Mouse (Mus musculus) hindlimb bud, embryonic 11.5 days (tissue): ENCODE results near the gene Dyrk1b.
"Not testable (repeated sequence)": the region's sequence is repeated elsewhere in the genome, so short reads cannot be mapped to it uniquely, and the experiment has no call there.

Experiments used
- DNase-seq: peaks from one replicate; pipeline ENCODE4 v3.0.0-alpha.2; 2012; ENCODE audit warnings: low read depth, low spot score; ENCODE audit errors: extremely low spot score

The Dyrk1b gene

GRCm38 (mm10) chr7:28179228-28179627, at the start of gene Dyrk1b:
Gene Dyrk1b (plus strand): TSS chr7:28179469.
- DNase-seq: peak; percentile 93

GRCm38 (mm10) chr7:28137613-28138012, 41.7 kb upstream of the Dyrk1b start:
- no peak for DNase-seq

DNA sequence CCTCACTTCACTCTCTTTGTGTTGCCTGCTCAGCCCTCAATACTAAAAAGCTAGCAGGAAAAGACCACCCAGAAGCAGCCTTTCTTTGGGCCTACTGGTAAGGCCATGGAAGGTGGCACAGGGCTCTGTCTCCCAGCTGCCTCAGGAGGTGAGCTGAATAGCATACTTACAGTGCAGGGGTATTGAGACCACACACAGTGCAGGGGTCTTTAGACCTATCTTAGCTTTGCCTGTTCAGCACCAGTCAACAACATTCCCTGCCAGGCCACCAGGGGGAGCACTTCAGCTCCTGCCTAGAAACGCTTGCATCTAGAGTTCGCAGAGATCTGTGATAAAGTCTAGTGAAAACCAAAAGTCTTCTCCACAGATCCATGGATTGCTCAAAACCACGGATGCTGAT, 31.0 kb upstream of the Dyrk1b start:
- peak; percentile 64 for DNase-seq

GRCm38 (mm10) chr7:28149841-28150240, 29.4 kb upstream of the Dyrk1b start:
- DNase-seq: no peak

GRCm38 (mm10) chr7:28151584-28152221, 27.6 kb upstream of the Dyrk1b start:
- DNase-seq: no peak

- not testable (repeated sequence) for DNase-seq
These were observed 25.7 kb upstream of the Dyrk1b start for GRCm38 (mm10) chr7:28153595-28153994.

- DNase-seq: no peak
These were observed 20.0 kb upstream of the Dyrk1b start for GRCm38 (mm10) chr7:28159292-28159691.

DNA sequence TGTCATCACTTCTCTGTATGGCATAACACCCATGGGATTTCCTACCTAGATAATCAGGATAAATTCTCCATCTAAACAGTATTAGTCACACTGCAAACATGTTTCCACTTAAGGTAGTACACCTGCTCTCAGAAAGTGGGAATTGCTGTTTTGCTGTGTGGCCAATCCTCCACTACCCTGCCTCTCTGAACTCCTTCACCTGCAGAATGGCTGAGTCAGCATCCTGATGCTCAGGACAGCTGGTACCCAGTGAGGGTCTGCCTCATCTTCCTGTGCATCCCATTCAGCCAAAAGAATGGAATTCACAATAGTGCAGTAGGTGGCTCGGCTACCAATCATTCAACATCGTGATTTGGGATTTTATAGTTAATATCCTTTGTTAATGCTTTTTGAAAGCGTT, 19.4 kb upstream of the Dyrk1b start:
- DNase-seq: no peak

DNA sequence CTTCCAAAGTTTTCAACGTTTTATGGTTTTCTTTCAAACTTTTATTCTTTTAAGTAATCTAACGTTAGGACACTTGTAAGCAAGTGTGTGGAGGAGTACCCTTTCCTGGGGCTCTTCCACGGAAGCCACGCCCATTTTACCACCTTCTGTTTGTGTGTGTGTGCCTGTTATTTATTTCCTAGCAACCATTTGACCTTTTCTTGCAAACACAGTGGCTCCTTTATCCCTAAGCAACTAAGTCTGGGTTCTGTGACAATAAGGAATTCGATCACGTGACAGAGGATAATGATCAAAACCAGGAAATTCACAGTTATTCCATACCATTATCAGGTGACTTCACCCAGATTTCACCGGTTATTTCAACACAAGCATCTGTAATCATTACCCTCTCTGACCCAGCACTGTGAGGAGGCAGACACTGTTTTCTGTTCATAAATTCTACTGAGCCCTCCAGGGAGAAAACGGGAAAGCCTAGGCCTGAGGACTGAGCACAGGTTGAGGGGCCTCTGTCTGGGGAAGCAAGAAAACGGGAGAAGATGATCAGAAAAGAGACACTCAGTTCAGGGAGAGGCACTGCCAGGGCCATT, 18.0 kb upstream of the Dyrk1b start:
- DNase-seq: no peak

DNA sequence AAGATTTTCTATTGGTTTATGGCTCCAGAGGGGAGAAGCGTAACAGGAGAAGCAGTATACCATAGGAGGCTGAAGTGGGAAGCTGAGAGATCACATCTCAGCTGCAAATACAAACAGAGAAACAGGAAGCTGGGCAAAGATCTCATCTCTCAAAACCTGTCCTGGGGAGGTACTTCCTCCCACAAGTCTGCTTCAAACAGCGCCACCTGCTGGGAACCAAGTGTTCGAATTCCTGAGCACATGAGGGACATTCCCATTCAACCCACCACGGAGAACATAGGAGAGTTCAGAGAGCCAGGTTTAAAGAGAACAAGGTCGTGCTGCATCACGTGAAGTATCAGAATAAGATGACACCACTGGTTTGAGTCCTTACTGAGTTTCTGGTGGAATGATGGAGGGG, 13.9 kb upstream of the Dyrk1b start:
- DNase-seq: no peak

GRCm38 (mm10) chr7:28168320-28169115, 10.8 kb upstream of the Dyrk1b start:
- peak; percentile 39 for DNase-seq

DNA sequence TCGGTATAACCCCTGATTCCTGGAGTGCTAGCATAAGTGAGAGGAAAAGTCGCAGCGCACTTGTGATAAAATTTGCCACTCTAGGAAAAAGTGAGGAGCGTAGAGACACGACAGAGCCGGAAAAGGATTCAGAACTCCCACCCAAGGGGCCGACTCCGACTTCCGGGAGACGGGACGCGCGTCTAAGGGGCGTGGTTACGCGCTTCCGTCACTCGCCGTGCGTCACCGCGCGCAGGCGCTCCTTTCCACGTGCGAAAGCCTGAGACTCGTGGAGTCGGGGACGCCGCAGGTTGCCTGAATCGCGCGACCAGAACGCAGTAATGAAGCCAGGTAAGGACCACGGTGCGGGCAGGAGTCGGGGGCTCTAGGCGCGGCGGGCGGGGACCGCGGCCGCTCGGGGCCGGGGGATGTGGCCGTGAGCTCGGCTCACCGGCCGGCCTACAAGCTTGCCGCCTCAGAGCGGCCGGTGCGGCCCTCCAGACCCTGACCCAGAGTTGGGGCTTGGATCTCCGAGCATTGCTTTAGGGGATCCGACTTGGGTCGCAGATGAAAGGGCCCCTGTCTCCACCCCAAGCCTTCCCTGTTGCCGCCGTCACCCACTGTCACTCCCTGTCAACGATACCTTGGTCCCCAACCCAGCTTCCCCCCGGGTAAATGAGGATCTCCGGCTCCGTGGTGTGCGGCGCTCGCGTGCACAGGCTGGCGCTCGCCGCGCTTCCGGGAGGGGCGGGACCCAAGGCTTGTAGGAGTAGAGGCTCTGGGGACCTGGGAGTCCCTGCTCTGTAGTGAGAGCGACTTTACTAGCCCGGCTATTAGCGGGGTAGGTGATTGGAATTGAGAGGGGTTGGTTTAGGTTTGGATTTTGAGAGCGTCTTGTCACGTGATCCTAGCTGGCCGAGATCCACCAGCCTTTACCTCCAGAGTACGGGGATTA, 9.5 kb upstream of the Dyrk1b start, which contains the start of gene Fbl:
Gene Fbl (plus strand): TSS at position 222 of the 934 bp plus-strand sequence.
- DNase-seq: peak; percentile 81

DNA sequence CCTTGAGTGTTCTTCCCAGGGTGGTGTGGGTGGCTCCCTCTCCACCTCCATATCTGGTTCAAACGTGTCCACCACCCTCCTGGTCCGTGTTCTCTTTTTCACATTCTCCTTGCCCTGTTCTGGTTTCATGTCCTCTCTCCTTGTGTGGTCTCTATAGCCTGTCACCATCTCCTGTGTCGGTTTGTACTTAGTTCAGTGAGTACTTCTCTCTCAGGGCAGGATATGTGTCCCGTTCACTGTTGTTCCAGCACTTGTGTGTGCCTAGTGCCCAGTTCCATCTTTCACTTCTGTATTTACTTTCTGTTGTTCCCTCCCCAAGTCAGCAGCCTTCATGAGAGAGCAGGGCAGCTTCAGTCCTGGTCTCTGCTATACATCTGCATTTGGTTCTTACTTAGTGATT, 3.9 kb upstream of the Dyrk1b start:
- no peak for DNase-seq

DNA sequence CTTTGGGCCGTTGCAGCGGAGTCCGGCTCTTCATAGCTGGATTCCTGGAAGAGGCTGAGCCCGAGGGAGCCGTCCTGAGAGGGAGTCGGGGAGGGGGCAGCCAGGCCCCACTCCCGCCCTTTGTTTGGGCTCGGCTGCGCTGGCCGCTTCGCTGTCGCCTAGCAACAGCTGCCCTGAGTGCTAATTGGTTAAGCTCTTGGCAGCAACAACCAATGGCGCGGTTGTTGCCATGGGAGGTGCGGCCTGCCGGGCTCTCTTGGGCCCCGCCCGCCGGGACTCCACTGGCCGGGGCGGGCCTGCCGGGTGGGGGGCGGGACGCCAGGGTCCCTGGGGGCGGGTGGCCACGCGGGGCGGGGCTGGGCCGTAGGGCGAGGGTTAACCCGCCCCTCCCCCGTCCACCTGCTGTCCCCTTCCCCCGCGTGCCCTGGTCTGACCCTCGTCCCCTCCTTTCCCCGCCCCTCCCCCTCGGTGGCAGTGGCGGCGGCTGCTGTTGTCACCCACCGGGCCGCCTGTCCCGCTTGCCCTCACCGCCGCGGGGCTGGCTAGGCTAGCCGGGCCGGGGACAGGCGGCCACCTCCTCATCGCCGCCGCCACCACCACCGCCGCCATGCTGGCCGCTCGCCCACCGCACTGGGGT, 590 bp downstream of the Dyrk1b start:
- peak; percentile 74 for DNase-seq

GRCm38 (mm10) chr7:28180890-28181289, 1.6 kb downstream of the Dyrk1b start:
- no peak for DNase-seq

DNA sequence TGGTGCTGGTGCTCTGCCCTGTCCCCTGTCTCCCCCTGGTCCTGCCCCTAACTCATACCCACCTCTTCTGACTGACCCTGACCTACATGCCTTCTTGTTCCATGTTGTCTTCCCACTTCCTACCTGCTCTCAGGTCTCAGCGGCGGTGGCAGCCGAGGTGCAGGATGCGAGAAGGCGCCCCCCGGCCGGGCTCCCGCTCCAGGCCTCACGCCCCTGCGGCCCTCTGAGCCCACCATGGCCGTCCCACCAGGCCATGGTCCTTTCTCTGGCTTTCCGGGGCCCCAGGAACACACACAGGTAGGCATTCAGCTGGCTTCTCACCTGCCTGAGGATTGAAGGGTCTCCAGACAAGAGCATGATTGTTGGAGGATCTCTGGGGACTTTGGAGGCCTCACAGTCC, 2.1 kb downstream of the Dyrk1b start:
- no peak for DNase-seq

- DNase-seq: no peak
These were observed 3.1 kb downstream of the Dyrk1b start for GRCm38 (mm10) chr7:28182320-28182719.

GRCm38 (mm10) chr7:28185884-28186283, 6.6 kb downstream of the Dyrk1b start:
- no peak for DNase-seq

- DNase-seq: no peak
These were observed 7.4 kb downstream of the Dyrk1b start for GRCm38 (mm10) chr7:28186631-28187030.

- no peak for DNase-seq
These were observed 12.2 kb downstream of the Dyrk1b start for GRCm38 (mm10) chr7:28191489-28191888.
